Mouse (Mus musculus) heart, postnatal 10 days (tissue): Measurements from ENCODE around the gene Tax1bp1. TPM values are rescaled to one million over a fixed set of nuclear protein-coding genes. Genes with fewer than 3 reads are reported as not detected.

Source experiments
- DNase-seq, 2 experiments: peaks; one replicate each; pipeline ENCODE4 v3.0.0; 2021
- intact Hi-C: fragments of 180-260 bp; cut with DNase I; formaldehyde crosslinking; loops from one replicate; pipeline ENCODE4 v1.15.1; 2025
- total RNA-seq, 2 experiments: library from RNA; stranded (reverse); gene quantifications; 2 replicates each; pipeline ENCODE4 v1.2.3; 2021

The Tax1bp1 gene
- total RNA-seq, 2 experiments from 2014 or later = 113 to 129 TPM

DNA sequence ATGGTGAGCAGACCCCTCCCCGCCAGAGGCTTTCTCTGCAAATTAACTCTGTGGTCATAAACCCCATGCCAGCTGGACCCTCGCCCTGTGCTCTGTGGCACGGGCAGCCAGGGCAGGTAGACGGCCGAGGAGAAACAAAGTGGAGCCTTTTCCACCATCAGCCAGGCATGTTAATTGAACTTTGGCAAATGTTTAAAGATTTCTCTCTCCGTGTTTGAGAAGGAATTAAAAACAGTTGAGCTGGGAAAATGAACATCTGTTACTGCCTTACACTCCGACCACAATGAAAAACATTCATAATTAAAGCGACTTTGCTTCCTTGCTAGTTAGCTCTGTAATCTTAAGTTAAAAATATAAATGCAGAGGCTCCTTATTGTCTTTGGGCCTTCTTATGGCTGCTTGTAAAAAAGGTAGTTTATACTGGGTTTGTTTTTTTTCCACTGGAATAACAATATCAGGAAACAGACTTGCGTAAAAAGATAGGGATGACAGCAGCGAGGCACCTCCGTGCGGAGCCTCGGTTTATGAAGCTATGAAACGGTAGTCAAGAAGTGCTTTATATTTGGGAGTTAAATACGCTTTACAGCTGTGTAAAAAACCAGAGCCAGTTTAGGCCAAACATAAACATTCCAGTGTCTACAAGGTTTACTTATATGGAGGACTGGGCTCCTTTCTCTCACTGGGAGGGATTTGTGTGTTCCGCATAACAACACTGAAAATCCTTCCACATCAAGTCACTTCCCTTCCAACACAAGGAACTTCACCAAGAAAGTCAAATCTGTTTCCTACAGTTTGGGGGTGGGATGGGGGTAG is 81.7 kb downstream of the Tax1bp1 start:
- no peak for DNase-seq

DNA sequence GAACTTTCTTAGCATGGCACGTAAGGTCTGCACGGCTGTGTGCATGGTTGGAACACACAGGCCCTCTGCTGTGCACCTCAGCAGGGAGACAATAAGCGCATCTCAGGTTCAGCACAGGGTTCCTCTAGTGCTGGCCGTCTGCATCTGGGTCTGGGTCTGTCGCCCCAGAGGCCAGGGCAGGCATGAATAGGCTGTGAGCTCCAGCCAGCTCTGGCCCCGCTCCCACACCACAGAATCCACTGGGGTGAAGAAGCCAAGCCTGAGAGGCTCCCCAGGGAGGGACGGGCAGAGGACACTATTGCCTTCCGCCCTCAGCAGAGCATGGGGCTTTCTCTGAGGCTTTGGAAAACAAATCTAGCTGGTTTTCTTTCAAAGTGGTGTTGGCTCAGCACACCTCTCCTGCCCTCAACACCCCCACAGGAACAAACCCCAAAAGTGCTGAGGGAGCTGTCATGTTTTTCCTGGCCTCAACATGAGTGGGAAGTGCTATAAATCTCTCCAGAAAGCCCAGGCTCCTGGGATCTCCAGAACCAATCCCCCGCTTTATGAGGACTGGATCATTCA is 82.6 kb downstream of the Tax1bp1 start:
- intact Hi-C loops = no loop called here
- DNase-seq = peak; percentile 41 to 43

More for the DNA sequence above, 81.7 kb downstream of the Tax1bp1 start:
- intact Hi-C loops = no loop called here

DNA sequence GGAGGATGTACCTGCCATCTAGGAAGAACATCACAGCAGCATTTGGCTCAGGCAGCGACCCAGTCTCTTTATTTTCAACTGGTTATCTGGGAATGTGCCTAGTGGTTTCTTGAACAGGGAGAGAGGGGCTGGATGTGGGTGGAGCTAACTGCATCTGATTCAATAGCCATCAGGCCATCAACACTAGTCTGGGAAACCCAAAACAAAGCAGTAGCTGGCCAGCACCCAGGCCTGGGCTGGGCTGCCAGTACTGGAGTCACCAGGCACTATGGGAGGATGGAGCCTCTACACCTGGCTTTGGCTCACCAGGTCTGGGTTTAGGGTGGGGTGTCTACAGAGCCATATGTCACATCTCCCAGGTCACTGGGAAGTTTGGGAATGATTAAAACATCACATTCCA is 83.2 kb downstream of the Tax1bp1 start:
- DNase-seq = peak; percentile 19 to 38
- intact Hi-C loops = no loop called here

DNA sequence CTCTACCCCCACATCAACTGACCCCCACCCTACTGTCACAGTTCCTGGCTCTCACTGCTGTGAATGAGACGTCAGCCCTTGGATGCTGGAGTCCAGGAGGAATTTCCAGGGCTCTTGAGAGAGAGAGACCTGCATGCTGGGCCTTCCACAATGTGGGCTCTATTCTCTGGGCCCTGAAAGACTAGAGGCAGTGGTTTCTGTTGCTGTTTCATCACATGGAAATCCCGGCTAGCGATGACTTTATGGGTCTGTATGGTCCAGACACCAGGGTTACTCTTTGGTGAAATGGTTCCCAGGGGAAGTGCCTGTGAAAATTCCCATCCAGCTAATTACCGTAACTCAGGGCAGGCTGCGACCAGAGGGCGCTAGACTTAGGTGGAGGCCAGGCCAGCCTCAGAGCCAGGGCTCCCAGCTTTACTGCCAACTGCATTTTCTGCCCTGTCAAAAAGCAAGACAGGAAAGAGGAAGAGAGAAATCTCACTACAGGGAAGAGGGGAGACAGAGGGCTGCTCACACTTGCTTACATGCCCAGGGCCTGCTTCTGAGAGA is 83.8 kb downstream of the Tax1bp1 start:
- intact Hi-C loops = no loop called here
- DNase-seq = no peak

DNA sequence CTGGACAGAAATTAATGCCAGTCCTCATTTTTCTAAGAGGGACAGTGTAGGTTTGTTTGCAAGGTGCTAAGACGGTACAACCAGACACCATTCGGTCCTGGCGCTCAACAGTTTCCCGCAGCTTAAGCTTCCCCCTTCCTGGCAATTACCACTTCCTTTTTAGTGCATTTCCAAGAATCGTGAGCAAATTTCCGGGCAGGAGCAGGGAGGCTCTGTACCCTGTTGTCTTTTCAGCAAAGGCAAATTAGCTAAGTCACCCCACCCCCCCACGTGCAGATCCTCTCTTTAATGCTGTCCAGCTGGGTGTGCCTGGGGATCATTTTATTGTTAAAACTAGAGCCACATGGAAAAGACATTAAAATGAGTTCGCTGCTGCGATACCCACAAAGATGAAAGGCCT is 88.7 kb downstream of the Tax1bp1 start:
- intact Hi-C loops = no loop called here
- DNase-seq = peak; percentile 46 to 52

DNA sequence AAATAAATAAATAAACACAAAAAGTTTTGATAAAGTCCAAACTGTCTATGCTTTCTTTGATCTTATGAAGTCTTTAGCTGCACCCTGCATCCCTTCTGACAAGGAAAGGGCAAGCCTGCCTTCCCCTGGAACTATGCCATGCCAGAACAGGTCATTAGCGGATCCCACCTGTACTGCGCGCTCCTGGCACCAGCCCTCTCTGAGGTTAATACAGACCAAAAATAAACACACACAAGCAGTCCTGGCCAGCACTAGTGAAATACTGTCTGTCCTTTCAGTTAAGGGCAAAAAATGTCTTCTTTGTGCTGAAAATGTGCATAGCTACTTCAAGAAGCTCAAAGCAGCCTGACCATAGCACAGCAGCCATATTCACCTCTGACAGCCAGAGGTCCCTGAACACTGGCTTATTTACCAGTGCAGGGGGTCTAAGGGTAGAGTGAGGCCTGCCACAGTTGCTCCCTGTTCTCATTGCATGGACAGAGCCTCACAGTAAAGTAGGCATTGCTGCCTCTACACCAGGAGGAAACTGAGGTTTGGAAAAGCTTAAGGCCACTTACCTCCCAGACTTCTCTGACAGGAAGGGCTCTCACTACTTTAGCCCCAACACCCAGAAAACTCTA is 91.8 kb downstream of the Tax1bp1 start:
- intact Hi-C loops = no loop called here
- no peak for DNase-seq

Other genes starting within 250 kb of the Tax1bp1 start
- gene Hibadh, start 73.3 kb upstream of the Tax1bp1 start, total RNA-seq = 100 to 1,000 TPM; 153 to 156 TPM